Mouse (Mus musculus): ENCODE measurements around the gene Smarcc2. TPM values are rescaled to one million over a fixed set of nuclear protein-coding genes. Genes with fewer than 3 reads are reported as not detected.

Smarcc2 gene
- polyA plus RNA-seq, 1 experiment from 2014 or later = 59.2 TPM

- Histone ChIP-seq H3K4me3 (peak within 1 kb of the TSS; percentile 93), H3K4me2 (peak within 1 kb of the TSS; percentile 77), H3K36me3 (peaks cover 17% of the 10 kb centered on the region), H3K9ac (peak within 1 kb of the TSS; percentile 95), H3K9me3 (replicated peaks) (no peaks in the 10 kb centered on the region), H3K27me3 (no peaks in the 10 kb centered on the region), H3K4me1 (replicated peaks) (peaks cover 66% of the 10 kb centered on the region), H3K27ac (peak within 1 kb of the TSS; percentile 98)
- under 1% methylated on average over 45 of the region's 45 CpGs for WGBS
- peak; percentile 87 for ATAC-seq (replicated peaks; ENCODE audit: insufficient number of reproducible peaks, insufficient read depth, low FRiP score, low read depth)
These were observed 34.9 kb downstream of the Smarcc2 start, which contains the start of gene Myl6 for GRCm38 (mm10) chr10:128493695-128494666. TSS of gene Myl6 (minus strand) at chr10:128494145.

GRCm38 (mm10) chr10:128494667-128495245 is 35.7 kb downstream of the Smarcc2 start:
- Histone ChIP-seq H3K9me3 (replicated peaks) (no peaks in the 10 kb centered on the region), H3K4me1 (replicated peaks) (peaks cover 63% of the 10 kb centered on the region), H3K4me3 (peak overlapping the region; percentile 93), H3K36me3 (peaks cover 9% of the 10 kb centered on the region), H3K9ac (peak overlapping the region; percentile 89), H3K27ac (peak overlapping the region; percentile 98), H3K4me2 (peak overlapping the region; percentile 77), H3K27me3 (no peaks in the 10 kb centered on the region)
- ATAC-seq (replicated peaks; ENCODE audit: insufficient number of reproducible peaks, insufficient read depth, low FRiP score, low read depth) = no peak
- 39% methylated on average over 11 of the region's 11 CpGs for WGBS

- ATAC-seq (replicated peaks; ENCODE audit: insufficient number of reproducible peaks, insufficient read depth, low FRiP score, low read depth) = no peak
- peak overlapping the region; percentile 89 for H3K9ac ChIP-seq
- peak overlapping the region; percentile 77 for H3K4me2 ChIP-seq
- peak overlapping the region; percentile 93 for H3K4me3 ChIP-seq
- no peaks in the 10 kb centered on the region for H3K27me3 ChIP-seq
- peaks cover 61% of the 10 kb centered on the region for H3K4me1 ChIP-seq (replicated peaks)
- WGBS = 70% methylated on average over 2 of the region's 2 CpGs
- peak overlapping the region; percentile 98 for H3K27ac ChIP-seq
- H3K36me3 ChIP-seq = peaks cover 4% of the 10 kb centered on the region; the same call in 1 of the 2 replicates
- no peaks in the 10 kb centered on the region for H3K9me3 ChIP-seq (replicated peaks)
These were observed 36.2 kb downstream of the Smarcc2 start for GRCm38 (mm10) chr10:128495270-128495669.

GRCm38 (mm10) chr10:128495903-128496302 is 36.9 kb downstream of the Smarcc2 start:
- no peak overlapping the region for H3K4me3 ChIP-seq
- WGBS = 79% methylated on average over 4 of the region's 4 CpGs
- no peak for ATAC-seq (replicated peaks; ENCODE audit: insufficient number of reproducible peaks, insufficient read depth, low FRiP score, low read depth)

GRCm38 (mm10) chr10:128496509-128497077 is 37.5 kb downstream of the Smarcc2 start:
- H3K9me3 ChIP-seq (replicated peaks) = no peaks in the 10 kb centered on the region
- peak overlapping the region; percentile 55 for H3K27ac ChIP-seq
- H3K27me3 ChIP-seq = no peaks in the 10 kb centered on the region
- H3K9ac ChIP-seq = no peak overlapping the region; the same call in 1 of the 2 replicates
- ATAC-seq (replicated peaks; ENCODE audit: insufficient number of reproducible peaks, insufficient read depth, low FRiP score, low read depth) = no peak
- 38% methylated on average over 6 of the region's 6 CpGs for WGBS
- H3K4me1 ChIP-seq (replicated peaks) = peaks cover 47% of the 10 kb centered on the region
- no peaks in the 10 kb centered on the region for H3K36me3 ChIP-seq
- no peak overlapping the region for H3K4me3 ChIP-seq
- H3K4me2 ChIP-seq = no peak overlapping the region

More at GRCm38 (mm10) chr10:128495903-128496302, 36.9 kb downstream of the Smarcc2 start:
- Histone ChIP-seq H3K27me3 (no peaks in the 10 kb centered on the region), H3K27ac (peak overlapping the region; percentile 55), H3K9me3 (replicated peaks) (no peaks in the 10 kb centered on the region), H3K9ac (no peak overlapping the region), H3K4me1 (replicated peaks) (peaks cover 54% of the 10 kb centered on the region), H3K36me3 (no peaks in the 10 kb centered on the region), H3K4me2 (no peak overlapping the region)

- no peaks in the 10 kb centered on the region for H3K9me3 ChIP-seq (replicated peaks)
- 36% methylated on average over 6 of the region's 6 CpGs for WGBS
- no peak for ATAC-seq (replicated peaks; ENCODE audit: insufficient number of reproducible peaks, insufficient read depth, low FRiP score, low read depth)
- no peak overlapping the region for H3K9ac ChIP-seq
- no peaks in the 10 kb centered on the region for H3K36me3 ChIP-seq
- H3K27ac ChIP-seq = no peak overlapping the region
- H3K4me2 ChIP-seq = no peak overlapping the region
- no peak overlapping the region for H3K4me3 ChIP-seq
- H3K27me3 ChIP-seq = no peaks in the 10 kb centered on the region
- H3K4me1 ChIP-seq (replicated peaks) = peaks cover 41% of the 10 kb centered on the region
These were observed 38.2 kb downstream of the Smarcc2 start for GRCm38 (mm10) chr10:128497134-128497737.

GRCm38 (mm10) chr10:128498590-128498989 is 39.5 kb downstream of the Smarcc2 start, which contains the start of gene Myl6b:
TSS of gene Myl6b (minus strand) at chr10:128498685.
- peak within 1 kb of the TSS; percentile 94 for H3K27ac ChIP-seq
- H3K36me3 ChIP-seq = no peaks in the 10 kb centered on the region
- WGBS = under 1% methylated on average over 27 of the region's 27 CpGs
- peak within 1 kb of the TSS; percentile 61 for H3K4me3 ChIP-seq
- peaks cover 41% of the 10 kb centered on the region for H3K4me1 ChIP-seq (replicated peaks)
- H3K9me3 ChIP-seq (replicated peaks) = no peaks in the 10 kb centered on the region
- H3K9ac ChIP-seq = peak within 1 kb of the TSS; percentile 67
- no peaks in the 10 kb centered on the region for H3K27me3 ChIP-seq
- peak within 1 kb of the TSS; percentile 75 for H3K4me2 ChIP-seq
- ATAC-seq (replicated peaks; ENCODE audit: insufficient number of reproducible peaks, insufficient read depth, low FRiP score, low read depth) = peak; percentile 92

GRCm38 (mm10) chr10:128499116-128499671 is 40.1 kb downstream of the Smarcc2 start:
- no peaks in the 10 kb centered on the region for H3K36me3 ChIP-seq
- peak overlapping the region; percentile 67 for H3K9ac ChIP-seq
- ATAC-seq (replicated peaks; ENCODE audit: insufficient number of reproducible peaks, insufficient read depth, low FRiP score, low read depth) = peak; percentile 20
- peaks cover 42% of the 10 kb centered on the region for H3K4me1 ChIP-seq (replicated peaks)
- H3K27ac ChIP-seq = peak overlapping the region; percentile 94
- no peaks in the 10 kb centered on the region for H3K27me3 ChIP-seq
- H3K4me2 ChIP-seq = peak overlapping the region; percentile 75
- H3K4me3 ChIP-seq = peak overlapping the region; percentile 61
- 1% methylated on average over 21 of the region's 21 CpGs for WGBS
- H3K9me3 ChIP-seq (replicated peaks) = no peaks in the 10 kb centered on the region

- 79% methylated on average over 5 of the region's 5 CpGs for WGBS
- Histone ChIP-seq H3K4me2 (no peak overlapping the region), H3K9me3 (replicated peaks) (no peaks in the 10 kb centered on the region), H3K27ac (no peak overlapping the region), H3K9ac (no peak overlapping the region), H3K36me3 (no peaks in the 10 kb centered on the region), H3K4me3 (no peak overlapping the region), H3K4me1 (replicated peaks) (peaks cover 26% of the 10 kb centered on the region), H3K27me3 (no peaks in the 10 kb centered on the region)
- no peak for ATAC-seq (replicated peaks; ENCODE audit: insufficient number of reproducible peaks, insufficient read depth, low FRiP score, low read depth)
These were observed 43.3 kb downstream of the Smarcc2 start for GRCm38 (mm10) chr10:128502341-128502740.

GRCm38 (mm10) chr10:128503532-128503931 is 44.5 kb downstream of the Smarcc2 start:
- no peaks in the 10 kb centered on the region for H3K27me3 ChIP-seq
- no peaks in the 10 kb centered on the region for H3K36me3 ChIP-seq
- no peak overlapping the region for H3K4me3 ChIP-seq
- H3K9me3 ChIP-seq (replicated peaks) = no peaks in the 10 kb centered on the region
- WGBS = 75% methylated on average over 8 of the region's 8 CpGs
- no peak overlapping the region for H3K4me2 ChIP-seq
- ATAC-seq (replicated peaks; ENCODE audit: insufficient number of reproducible peaks, insufficient read depth, low FRiP score, low read depth) = no peak
- no peak overlapping the region for H3K27ac ChIP-seq
- no peak overlapping the region for H3K9ac ChIP-seq
- peaks cover 20% of the 10 kb centered on the region for H3K4me1 ChIP-seq (replicated peaks)

Measured in heart, embryonic 15.5 days (tissue).